Mouse (Mus musculus) G1E (cell line): Measurements from ENCODE around the gene Rxfp1.

ENCODE experiments used
- CTCF ChIP-seq: IDR thresholded peaks from 2 replicates; pipeline ENCODE4 v1.5.1; 2012; ENCODE audit warnings: low read depth, low read length, inconsistent platforms, mixed read lengths
- GATA1 ChIP-seq: IDR thresholded peaks from 2 replicates; pipeline ENCODE4 v1.6.1; 2012; ENCODE audit warnings: borderline replicate concordance, low read length, inconsistent platforms, mixed read lengths
- GATA2 ChIP-seq: IDR thresholded peaks from 2 replicates; pipeline ENCODE4 v1.6.1; 2012; ENCODE audit warnings: low read depth, low read length, inconsistent platforms, borderline replicate concordance
- POLR2AphosphoS5 ChIP-seq: IDR thresholded peaks from 2 replicates; pipeline ENCODE4 v1.6.1; 2012; ENCODE audit warnings: low read depth, low read length, inconsistent platforms; ENCODE audit not compliant: insufficient replicate concordance
- TAL1 ChIP-seq: conservative IDR thresholded peaks from 2 replicates; pipeline ENCODE4 v1.6.1; 2012; ENCODE audit warnings: low read depth, low read length, inconsistent platforms, mixed read lengths

GRCm38 (mm10) chr3:79720756-79721484 is 16.8 kb downstream of the Rxfp1 start:
- no peak for TF ChIP-seq CTCF
- no peak for TF ChIP-seq GATA1
- TF ChIP-seq POLR2AphosphoS5, result no peak
- TF ChIP-seq TAL1, result no peak
- TF ChIP-seq GATA2, result no peak
